Mouse (Mus musculus): ENCODE measurements at regions not wholly inside any gene's neighbourhood (a gene's known extent, or its start where the extent isn't known, plus 50 kb on each side); places are given as distances from the start of the nearest gene placed in this dataset.

DNA sequence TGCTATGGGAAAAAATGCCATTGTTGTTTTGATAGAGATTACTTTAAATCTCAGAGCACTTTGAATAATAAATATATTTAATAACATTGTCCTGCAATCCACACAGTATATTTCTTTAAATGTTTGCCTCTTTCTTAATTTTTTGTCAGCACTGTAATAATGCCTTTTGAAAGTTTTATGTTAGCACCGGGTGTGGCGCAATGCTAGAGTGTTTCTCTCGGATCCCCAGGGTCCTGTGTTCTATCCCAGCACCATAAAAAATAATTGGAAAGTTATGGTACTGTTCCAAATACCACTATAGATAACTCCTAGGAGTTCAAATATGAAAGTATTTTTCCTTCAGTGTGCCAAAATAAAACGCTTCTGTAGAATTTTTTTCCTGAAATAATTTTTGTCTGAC, 147.6 kb downstream of the Fbxo4 start:
- Histone ChIP-seq H3K4me3 (replicated peaks in 1 of 3; ENCODE audit: low read depth in 2 of 3, low read length in 2 of 3, poor library complexity in 1 of 3) (no peak overlapping the region), H3K36me3 (replicated peaks in 1 of 2; ENCODE audit: control insufficient read depth in 1 of 2, insufficient read depth in 1 of 2, low read length in 1 of 2) (no peaks in the 10 kb centered on the region), H3K27ac (ENCODE audit: insufficient read depth, low read depth) (no peak overlapping the region), H3K4me1 (ENCODE audit: control insufficient read depth in 1 of 2, insufficient read depth in 2 of 2) (no peaks in the 10 kb centered on the region), H3K9me3 (replicated peaks; ENCODE audit: low read length) (no peaks in the 10 kb centered on the region), H3K79me2 (replicated peaks; ENCODE audit: control insufficient read depth, extremely low read depth, insufficient read depth, poor library complexity, severe bottlenecking) (no peaks in the 10 kb centered on the region), H3K9ac (ENCODE audit: insufficient read depth, low read depth) (no peak overlapping the region), H3K4me2 (ENCODE audit: insufficient read depth, low read depth, poor library complexity, severe bottlenecking) (no peak overlapping the region), H3K27me3 (replicated peaks) (no peaks in the 10 kb centered on the region)
- in situ Hi-C loops (cut with MboI; ENCODE audit: low pct_ligation_motif_present, low pct_unique_long_range_greater_than_20kb, low sequenced_read_pairs), result no loop called here
- TF ChIP-seq HCFC1 (IDR thresholded peaks at IDR 0.05; ENCODE audit: low read depth, low read length) (no peak), NRF1 (IDR thresholded peaks at IDR 0.05; ENCODE audit: low read depth, low read length) (no peak), MYC (IDR thresholded peaks at IDR 0.05; ENCODE audit: low read depth, low read length) (no peak), KAT2A (IDR thresholded peaks at IDR 0.05; ENCODE audit: insufficient replicate concordance, low read length) (no peak), CHD1 (IDR thresholded peaks at IDR 0.05; ENCODE audit: low read depth, low read length) (no peak), ZKSCAN1 (IDR thresholded peaks at IDR 0.05; ENCODE audit: borderline replicate concordance, low read depth, low read length) (no peak), BHLHE40 (IDR thresholded peaks at IDR 0.05; ENCODE audit: low read depth, low read length) (no peak), POLR2A (IDR thresholded peaks at IDR 0.05; ENCODE audit: low read depth, low read length) (no peak)
- DNase-seq (ENCODE audit: extremely low read depth), result no peak
- dilution Hi-C loops (cut with MboI; ENCODE audit: extremely low pct_ligation_motif_present, extremely low pct_unique_long_range_greater_than_20kb, low sequenced_read_pairs), result no loop called here

DNA sequence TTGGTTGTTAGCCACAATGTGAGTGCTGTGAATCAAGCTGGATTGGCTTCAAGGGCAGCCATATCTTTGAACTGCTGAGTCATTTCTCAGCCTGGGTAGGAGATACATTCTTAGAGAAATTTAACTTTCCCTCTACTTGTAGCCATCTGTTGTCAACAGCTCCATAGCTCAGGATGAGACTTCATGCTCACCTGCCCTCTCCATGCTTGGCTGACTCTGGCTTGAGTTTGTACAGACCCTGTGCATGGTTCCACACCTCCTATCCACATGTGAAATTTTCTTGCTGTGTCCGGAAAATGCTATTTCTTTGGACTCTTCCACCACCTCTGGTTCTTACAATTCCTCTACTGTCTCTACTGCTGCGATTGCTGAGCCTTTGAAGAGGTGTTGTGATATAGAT, 173.9 kb downstream of the Fbxo4 start:
- Histone ChIP-seq H3K4me3 (replicated peaks in 1 of 3; ENCODE audit: low read depth in 2 of 3, low read length in 2 of 3, poor library complexity in 1 of 3) (no peak overlapping the region), H3K36me3 (replicated peaks in 1 of 2; ENCODE audit: control insufficient read depth in 1 of 2, insufficient read depth in 1 of 2, low read length in 1 of 2) (no peaks in the 10 kb centered on the region), H3K4me2 (ENCODE audit: insufficient read depth, low read depth, poor library complexity, severe bottlenecking) (no peak overlapping the region), H3K27me3 (replicated peaks) (no peaks in the 10 kb centered on the region), H3K27ac (ENCODE audit: insufficient read depth, low read depth) (no peak overlapping the region), H3K4me1 (ENCODE audit: control insufficient read depth in 1 of 2, insufficient read depth in 2 of 2) (no peaks in the 10 kb centered on the region), H3K79me2 (replicated peaks; ENCODE audit: control insufficient read depth, extremely low read depth, insufficient read depth, poor library complexity, severe bottlenecking) (no peaks in the 10 kb centered on the region), H3K9ac (ENCODE audit: insufficient read depth, low read depth) (no peak overlapping the region), H3K9me3 (replicated peaks; ENCODE audit: low read length) (no peaks in the 10 kb centered on the region)
- in situ Hi-C loops (cut with MboI; ENCODE audit: low pct_ligation_motif_present, low pct_unique_long_range_greater_than_20kb, low sequenced_read_pairs), result no loop called here
- DNase-seq (ENCODE audit: extremely low read depth), result no peak
- no peak for TF ChIP-seq POLR2AphosphoS2 (IDR thresholded peaks at IDR 0.05; ENCODE audit: low read depth, low read length)
- TF ChIP-seq RCOR1 (conservative IDR thresholded peaks at IDR 0.05; ENCODE audit: low read depth, low read length), result no peak
- no peak for TF ChIP-seq NELFE (IDR thresholded peaks at IDR 0.05; ENCODE audit: low read depth, low read length)
- dilution Hi-C loops (cut with MboI; ENCODE audit: extremely low pct_ligation_motif_present, extremely low pct_unique_long_range_greater_than_20kb, low sequenced_read_pairs), result no loop called here

DNA sequence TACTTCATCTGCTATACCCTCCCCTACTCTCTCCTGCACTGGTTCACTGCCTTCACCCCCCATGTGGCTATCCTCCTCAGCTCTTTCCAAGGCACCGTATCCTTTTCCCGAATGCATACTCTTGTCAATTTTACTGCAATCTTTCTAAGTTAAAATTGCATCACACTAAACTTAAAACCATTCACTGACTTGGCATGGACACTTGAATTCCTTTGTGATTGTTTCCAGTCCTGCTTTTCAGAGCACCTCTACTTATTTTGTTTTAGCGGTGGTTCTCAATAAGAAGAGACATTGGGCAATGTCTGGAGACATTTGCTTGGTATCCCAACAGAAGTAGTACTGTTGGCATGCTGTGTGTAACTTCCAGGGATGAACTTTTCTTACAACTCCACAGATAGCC, 192.6 kb upstream of the Ghr start:
- DNase-seq (ENCODE audit: extremely low read depth), result no peak
- Histone ChIP-seq H3K4me1 (ENCODE audit: control insufficient read depth in 1 of 2, insufficient read depth in 2 of 2) (no peaks in the 10 kb centered on the region), H3K27me3 (replicated peaks) (no peaks in the 10 kb centered on the region), H3K36me3 (replicated peaks in 1 of 2; ENCODE audit: control insufficient read depth in 1 of 2, insufficient read depth in 1 of 2, low read length in 1 of 2) (no peaks in the 10 kb centered on the region), H3K4me3 (replicated peaks in 1 of 3; ENCODE audit: low read depth in 2 of 3, low read length in 2 of 3, poor library complexity in 1 of 3) (no peak overlapping the region), H3K9ac (ENCODE audit: insufficient read depth, low read depth) (no peak overlapping the region), H3K9me3 (replicated peaks; ENCODE audit: low read length) (no peaks in the 10 kb centered on the region), H3K27ac (ENCODE audit: insufficient read depth, low read depth) (no peak overlapping the region), H3K4me2 (ENCODE audit: insufficient read depth, low read depth, poor library complexity, severe bottlenecking) (no peak overlapping the region), H3K79me2 (replicated peaks; ENCODE audit: control insufficient read depth, extremely low read depth, insufficient read depth, poor library complexity, severe bottlenecking) (no peaks in the 10 kb centered on the region)
- no peak for TF ChIP-seq USF1 (IDR thresholded peaks at IDR 0.05; ENCODE audit: low read depth, low read length)
- TF ChIP-seq TBP (conservative IDR thresholded peaks at IDR 0.05; ENCODE audit: low read depth, low read length), result no peak
- no peak for TF ChIP-seq RAD21 (IDR thresholded peaks at IDR 0.05; ENCODE audit: low read depth, low read length)
- no peak for TF ChIP-seq NRF1 (IDR thresholded peaks at IDR 0.05; ENCODE audit: low read depth, low read length)
- no peak for TF ChIP-seq MAZ (IDR thresholded peaks at IDR 0.05; ENCODE audit: low read depth, low read length)
- no peak for TF ChIP-seq CHD2 (IDR thresholded peaks at IDR 0.05; ENCODE audit: low read length)
- no peak for TF ChIP-seq CHD1 (IDR thresholded peaks at IDR 0.05; ENCODE audit: low read depth, low read length)
- no peak for TF ChIP-seq USF2 (conservative IDR thresholded peaks at IDR 0.05; ENCODE audit: low read depth, low read length)
- TF ChIP-seq KAT2A (IDR thresholded peaks at IDR 0.05; ENCODE audit: insufficient replicate concordance, low read length), result no peak
- dilution Hi-C loops (cut with MboI; ENCODE audit: extremely low pct_ligation_motif_present, extremely low pct_unique_long_range_greater_than_20kb, low sequenced_read_pairs) (no loop called here), in situ Hi-C loops (cut with MboI; ENCODE audit: low pct_ligation_motif_present, low pct_unique_long_range_greater_than_20kb, low sequenced_read_pairs) (no loop called here)
